Mouse (Mus musculus) hindbrain, embryonic 12.5 days (tissue): ENCODE data around the gene Fcgr1. TPM values are rescaled to one million over a fixed set of nuclear protein-coding genes. Genes with fewer than 3 reads are reported as not detected.
"Not testable (repeated sequence)": the region's sequence is repeated elsewhere in the genome, so short reads cannot be mapped to it uniquely, and the experiment has no call there.

ENCODE experiments used
- ATAC-seq: fragments of 200-750 bp; cut with Nextera tagmentation; 2 replicates; pipeline ENCODE4 v1.8.0; 2017; ENCODE audit warnings: moderate TSS enrichment; ENCODE audit not compliant: low FRiP score
- H3K27ac ChIP-seq: fragments of 300-500 bp; sonication (generic); 2 replicates; pipeline ENCODE4 v1.5.1; 2016; ENCODE audit warnings: mild to moderate bottlenecking
- H3K27me3 ChIP-seq: fragments of 300-500 bp; sonication (generic); 2 replicates; pipeline ENCODE4 v1.6.1; 2016; ENCODE audit warnings: mild to moderate bottlenecking
- H3K36me3 ChIP-seq: fragments of 300-500 bp; sonication (generic); 2 replicates; pipeline ENCODE4 v1.6.1; 2016; ENCODE audit warnings: mild to moderate bottlenecking
- H3K4me1 ChIP-seq: fragments of 300-500 bp; sonication (generic); 2 replicates; pipeline ENCODE4 v1.6.1; 2016
- H3K4me2 ChIP-seq: fragments of 300-500 bp; sonication (generic); replicated peaks from 2 replicates; pipeline ENCODE4 v1.6.1; 2016; ENCODE audit warnings: mild to moderate bottlenecking
- H3K4me3 ChIP-seq: fragments of 300-500 bp; sonication (generic); 2 replicates; pipeline ENCODE4 v1.5.1; 2016; ENCODE audit warnings: mild to moderate bottlenecking
- H3K9ac ChIP-seq: fragments of 300-500 bp; sonication (generic); 2 replicates; pipeline ENCODE4 v1.6.1; 2016; ENCODE audit warnings: mild to moderate bottlenecking, moderate library complexity
- H3K9me3 ChIP-seq: fragments of 300-500 bp; sonication (generic); replicated peaks from 2 replicates; pipeline ENCODE4 v1.6.1; 2016; ENCODE audit warnings: mild to moderate bottlenecking
- WGBS: fragments of 180-500 bp; shearing (Covaris S2); methylation state at CpG from one replicate; pipeline ENCODE4 v1.1.7; 2016; 5-methylcytosine and 5-hydroxymethylcytosine counted together
- polyA plus RNA-seq: library from polyadenylated mRNA; unstranded; fragments of >200 nt; fragmentation: Nextera tagmentation; extraction: Ambion mirVana; gene quantifications from 2 replicates; pipeline ENCODE4 v1.2.1, GENCODE M21; 2016

Gene Fcgr1
- polyA plus RNA-seq, 1 experiment from 2014 or later: 2.0 TPM

DNA sequence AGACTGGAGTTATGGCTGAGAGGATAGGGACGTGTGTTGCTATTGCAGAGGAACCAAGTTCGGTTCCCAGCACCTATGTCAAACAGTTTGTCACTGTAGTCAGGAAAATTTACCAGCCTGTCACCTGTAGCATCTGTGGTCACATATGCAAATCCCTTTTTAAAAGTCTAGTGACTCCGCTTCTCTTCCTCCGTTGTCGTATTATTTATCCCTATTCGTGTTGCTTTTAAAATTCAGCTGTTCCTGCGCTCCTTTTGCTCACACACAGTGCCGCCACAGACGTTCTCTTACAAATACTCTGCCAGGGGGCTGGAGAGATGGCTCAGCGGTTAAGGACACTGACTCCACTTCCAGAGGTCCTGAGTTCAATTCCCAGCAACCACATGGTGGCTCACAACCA is 28.8 kb upstream of the Fcgr1 start:
- Histone ChIP-seq H3K4me2 (no peak overlapping the region), H3K27me3 (peaks cover 50% of the 10 kb centered on the region), H3K27ac (no peak overlapping the region), H3K36me3 (no peaks in the 10 kb centered on the region), H3K4me1 (peaks cover 4% of the 10 kb centered on the region; the same call in 1 of the 2 replicates), H3K4me3 (no peak overlapping the region), H3K9me3 (no peaks in the 10 kb centered on the region), H3K9ac (no peak overlapping the region)
- 11% methylated on average over 10 of the region's 10 CpGs for WGBS
- no peak for ATAC-seq

DNA sequence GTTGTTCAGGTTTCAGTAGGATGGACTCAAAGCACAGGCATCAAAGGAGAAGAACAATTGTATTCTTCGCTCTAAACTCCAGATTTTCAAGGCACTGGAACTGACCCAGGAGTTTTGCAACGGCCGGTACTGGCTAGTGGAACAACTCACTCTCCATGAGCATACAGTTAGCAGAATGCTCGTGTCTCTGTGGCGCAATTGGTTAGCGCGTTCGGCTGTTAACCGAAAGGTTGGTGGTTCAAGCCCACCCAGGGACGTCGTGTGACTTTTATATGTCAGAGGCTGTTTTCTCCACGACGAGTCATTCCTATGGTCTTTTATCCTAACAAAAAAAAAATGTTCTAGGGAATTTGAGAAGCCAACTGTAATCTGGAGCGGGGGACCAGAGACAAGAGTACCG is 28.1 kb upstream of the Fcgr1 start:
- H3K4me1 ChIP-seq: no peaks in the 10 kb centered on the region
- no peaks in the 10 kb centered on the region for H3K9me3 ChIP-seq
- H3K9ac ChIP-seq: no peak overlapping the region
- no peaks in the 10 kb centered on the region for H3K36me3 ChIP-seq
- H3K4me2 ChIP-seq: no peak overlapping the region
- no peak for ATAC-seq
- H3K27me3 ChIP-seq: peaks cover 44% of the 10 kb centered on the region
- H3K4me3 ChIP-seq: no peak overlapping the region
- 19% methylated on average over 15 of the region's 15 CpGs for WGBS
- H3K27ac ChIP-seq: no peak overlapping the region

DNA sequence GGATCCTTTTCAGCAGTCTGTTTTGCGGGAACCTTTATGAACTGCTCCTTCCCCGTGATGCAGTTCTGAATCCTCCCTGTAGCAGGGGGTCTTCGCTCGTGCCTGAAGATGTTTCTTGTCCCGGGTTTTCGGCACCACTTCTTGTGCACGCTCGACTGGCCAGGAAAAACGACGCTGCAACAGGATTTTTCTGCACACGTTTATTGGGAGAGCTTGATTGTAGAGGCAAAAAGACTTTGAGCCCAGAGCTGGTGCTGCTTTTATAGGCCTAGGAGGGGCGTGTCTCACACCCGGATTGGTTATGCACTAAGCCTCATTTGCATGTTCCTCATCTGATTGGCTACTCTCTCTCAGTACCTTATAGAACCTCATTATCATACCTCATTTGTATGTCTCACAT is 26.2 kb upstream of the Fcgr1 start:
- peaks cover 27% of the 10 kb centered on the region for H3K27me3 ChIP-seq
- H3K4me2 ChIP-seq, H3K36me3 ChIP-seq, H3K9me3 ChIP-seq, H3K4me3 ChIP-seq, H3K27ac ChIP-seq, ATAC-seq, H3K9ac ChIP-seq, H3K4me1 ChIP-seq: not testable (repeated sequence)
- 91% methylated on average over 12 of the region's 13 CpGs for WGBS

DNA sequence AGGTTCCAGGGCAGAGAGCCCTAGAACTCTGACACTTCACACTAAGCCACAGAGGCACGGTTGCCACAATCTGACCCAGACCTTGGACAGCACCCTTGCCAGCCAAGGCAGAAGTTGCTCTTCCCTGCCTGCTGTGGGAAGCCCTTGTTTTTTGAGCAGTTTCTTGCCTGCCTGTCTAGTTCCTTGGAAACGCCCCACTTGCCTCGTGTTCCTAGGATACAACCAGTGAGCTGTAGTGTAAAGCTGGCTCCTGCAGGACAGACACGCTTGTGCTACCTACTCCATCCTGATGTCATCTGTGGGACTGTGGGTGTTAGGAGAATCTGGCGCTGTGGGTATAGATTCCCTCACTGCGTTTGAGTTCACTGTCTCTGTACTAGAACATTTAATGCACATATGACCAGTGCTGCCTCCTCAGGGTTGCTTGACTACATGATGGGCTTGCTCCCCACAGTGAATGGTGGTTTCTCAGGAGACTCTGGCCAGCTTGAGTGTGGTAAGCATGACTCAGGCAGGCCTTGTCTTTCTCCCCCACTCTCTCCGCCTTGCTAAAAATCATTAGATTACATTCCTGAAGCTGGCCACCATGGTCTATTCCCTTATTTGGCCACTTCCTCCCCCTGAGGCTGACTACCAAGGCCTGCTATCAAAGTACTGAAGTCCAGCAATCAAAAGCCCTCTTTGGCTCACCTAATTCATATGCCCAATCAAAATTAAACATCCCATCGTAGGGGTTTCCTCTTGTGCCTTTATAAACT is 18.8 kb upstream of the Fcgr1 start:
- H3K4me1 ChIP-seq: no peaks in the 10 kb centered on the region
- no peak overlapping the region for H3K4me2 ChIP-seq
- no peaks in the 10 kb centered on the region for H3K36me3 ChIP-seq
- WGBS: 64% methylated on average over 8 of the region's 8 CpGs
- no peak overlapping the region for H3K9ac ChIP-seq
- no peaks in the 10 kb centered on the region for H3K27me3 ChIP-seq
- H3K9me3 ChIP-seq: no peaks in the 10 kb centered on the region
- no peak overlapping the region for H3K27ac ChIP-seq
- H3K4me3 ChIP-seq: no peak overlapping the region
- no peak for ATAC-seq

DNA sequence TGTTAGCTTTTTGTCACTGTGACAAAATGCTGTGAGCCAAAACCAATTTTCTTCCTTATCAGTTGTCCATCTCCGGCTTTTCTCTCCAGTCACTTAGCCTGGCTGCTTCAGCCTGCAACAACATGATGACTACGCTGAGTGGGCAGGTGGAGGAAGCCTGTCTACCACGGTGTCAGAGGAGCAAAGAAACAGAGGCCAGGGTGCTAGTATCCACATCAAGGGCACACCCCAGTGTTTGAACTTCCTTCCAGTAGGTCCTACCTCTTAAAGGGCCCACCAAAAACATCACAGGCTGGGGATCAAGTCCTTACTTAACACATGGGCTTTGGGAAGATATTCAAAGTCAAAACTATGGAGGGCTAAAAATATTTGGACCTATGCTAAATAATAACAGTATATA is 15.7 kb upstream of the Fcgr1 start:
- no peak for ATAC-seq
- WGBS: 64% methylated on average over 3 of the region's 3 CpGs
- no peak overlapping the region for H3K27ac ChIP-seq

DNA sequence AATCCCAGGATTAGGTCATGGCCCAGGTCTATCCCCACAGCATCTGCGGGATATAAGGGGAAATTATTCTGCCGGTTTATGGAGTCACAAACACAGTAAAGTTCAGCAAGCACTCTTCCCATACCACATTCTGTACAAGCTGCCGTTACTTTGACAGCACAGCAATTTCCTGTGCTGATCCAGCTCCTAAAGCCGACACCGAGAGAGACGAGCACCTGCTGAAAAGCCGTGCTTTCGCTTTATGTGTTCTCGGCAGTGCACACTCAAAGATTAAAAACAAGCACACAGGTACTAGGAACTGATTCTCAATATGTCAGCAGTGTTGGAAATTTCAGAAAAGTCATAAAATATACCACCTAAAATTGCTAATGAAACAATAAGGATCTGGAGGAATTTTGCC is 12.7 kb upstream of the Fcgr1 start:
- H3K27ac ChIP-seq: no peak overlapping the region
- H3K9me3 ChIP-seq: no peaks in the 10 kb centered on the region
- no peaks in the 10 kb centered on the region for H3K4me1 ChIP-seq
- H3K4me2 ChIP-seq: no peak overlapping the region
- H3K9ac ChIP-seq: no peak overlapping the region
- no peak overlapping the region for H3K4me3 ChIP-seq
- no peak for ATAC-seq
- 76% methylated on average over 9 of the region's 9 CpGs for WGBS
- H3K36me3 ChIP-seq: no peaks in the 10 kb centered on the region
- H3K27me3 ChIP-seq: 0 out of 2 replicates have a peak, but pooled peaks cover 9% of the 10 kb centered on the region

More for the DNA sequence above, 15.7 kb upstream of the Fcgr1 start:
- Histone ChIP-seq H3K9ac (no peak overlapping the region), H3K4me1 (no peaks in the 10 kb centered on the region), H3K4me2 (no peak overlapping the region), H3K9me3 (no peaks in the 10 kb centered on the region), H3K36me3 (no peaks in the 10 kb centered on the region), H3K27me3 (0 out of 2 replicates have a peak, but pooled peaks cover 9% of the 10 kb centered on the region), H3K4me3 (no peak overlapping the region)

DNA sequence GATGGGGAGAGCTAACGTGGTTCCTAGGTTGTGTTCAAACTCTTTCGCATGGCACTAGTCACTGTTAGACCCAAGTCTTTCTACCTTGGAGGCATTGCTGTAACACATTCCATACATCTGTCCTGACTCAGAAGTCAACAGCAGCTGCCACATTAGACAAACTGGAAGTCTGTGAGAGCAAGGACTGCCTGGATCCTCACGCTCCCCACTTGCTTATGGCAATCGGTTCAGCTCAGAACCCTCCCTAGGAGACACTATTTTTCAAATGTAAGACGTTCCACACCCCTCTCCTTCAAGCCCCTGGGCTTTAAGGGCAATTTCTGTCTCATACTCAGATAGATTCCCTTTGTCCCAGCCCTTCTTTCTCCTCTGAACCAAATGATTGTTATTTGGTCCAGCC is 8.3 kb upstream of the Fcgr1 start:
- H3K4me2 ChIP-seq: no peak overlapping the region
- H3K27ac ChIP-seq: no peak overlapping the region
- no peaks in the 10 kb centered on the region for H3K9me3 ChIP-seq
- WGBS: 80% methylated on average over 5 of the region's 5 CpGs
- H3K4me1 ChIP-seq: no peaks in the 10 kb centered on the region
- no peak overlapping the region for H3K9ac ChIP-seq
- no peaks in the 10 kb centered on the region for H3K36me3 ChIP-seq
- H3K27me3 ChIP-seq: 0 out of 2 replicates have a peak, but pooled peaks cover 9% of the 10 kb centered on the region
- no peak for ATAC-seq
- no peak overlapping the region for H3K4me3 ChIP-seq

DNA sequence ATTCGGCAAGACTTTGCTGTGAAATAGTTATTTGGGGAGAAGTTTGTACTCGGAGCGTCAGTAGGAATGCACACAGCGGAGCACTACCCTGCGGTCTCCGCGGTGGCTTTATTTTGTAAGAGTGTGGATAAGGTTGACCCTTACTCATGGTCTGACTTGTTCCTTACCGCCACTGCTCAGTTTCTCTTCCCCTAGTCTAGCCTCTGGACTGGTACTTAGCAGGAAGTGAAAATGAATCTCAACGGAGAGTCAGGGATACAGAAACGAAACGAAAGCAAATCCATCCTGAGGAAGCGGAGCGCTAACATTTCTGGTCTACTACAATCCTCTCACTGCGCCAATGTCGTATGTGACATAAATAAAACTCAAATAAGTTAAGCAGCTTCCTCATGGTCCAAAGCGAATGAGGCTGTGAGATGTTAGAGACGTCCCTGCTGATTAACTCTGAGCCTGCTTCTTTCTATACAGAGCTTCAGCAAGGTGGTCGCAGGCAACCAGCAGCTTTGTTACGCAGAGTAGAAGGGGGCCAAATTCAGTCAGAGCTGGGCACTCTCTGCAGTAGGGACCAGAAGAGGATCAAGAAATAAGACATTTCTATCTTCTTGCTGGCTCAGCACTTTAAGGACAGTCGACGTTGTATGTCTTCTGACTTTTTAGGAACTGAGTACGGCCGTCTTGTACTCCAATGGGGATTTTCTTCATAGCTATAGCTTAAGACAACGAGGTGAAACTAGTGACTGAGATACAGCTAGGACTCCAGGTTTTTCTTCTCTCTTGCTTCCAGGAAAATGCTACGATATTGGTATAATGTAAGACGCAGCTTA is 7.1 kb upstream of the Fcgr1 start:
- H3K4me3 ChIP-seq: no peak overlapping the region
- H3K27ac ChIP-seq: no peak overlapping the region
- 75% methylated on average over 26 of the region's 26 CpGs for WGBS
- H3K27me3 ChIP-seq: 0 out of 2 replicates have a peak, but pooled peaks cover 9% of the 10 kb centered on the region
- no peak overlapping the region for H3K9ac ChIP-seq
- H3K36me3 ChIP-seq: no peaks in the 10 kb centered on the region
- no peak overlapping the region for H3K4me2 ChIP-seq
- no peak for ATAC-seq
- no peaks in the 10 kb centered on the region for H3K4me1 ChIP-seq
- H3K9me3 ChIP-seq: no peaks in the 10 kb centered on the region

DNA sequence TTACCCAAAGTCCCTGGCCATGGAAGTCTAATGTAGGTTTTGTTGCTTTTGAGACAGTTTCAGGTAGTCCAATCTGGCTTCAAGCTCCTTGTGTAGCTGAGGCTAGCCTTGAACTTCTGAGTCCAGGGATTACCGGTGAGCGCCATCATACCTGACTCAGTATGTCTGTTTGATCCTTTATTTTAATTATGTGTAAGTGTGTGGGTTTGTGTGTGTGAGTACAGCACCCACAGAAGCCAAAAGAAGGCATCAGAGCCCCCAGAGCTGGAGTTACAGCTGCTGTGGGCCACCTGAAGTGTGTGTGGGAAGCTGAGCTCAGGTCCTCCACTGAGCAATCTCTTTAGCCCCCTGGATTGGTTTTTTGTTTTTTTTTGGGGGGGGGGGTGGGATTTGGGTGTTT is 5.8 kb upstream of the Fcgr1 start:
- 97% methylated on average over 2 of the region's 2 CpGs for WGBS
- no peak overlapping the region for H3K27ac ChIP-seq
- ATAC-seq: no peak

DNA sequence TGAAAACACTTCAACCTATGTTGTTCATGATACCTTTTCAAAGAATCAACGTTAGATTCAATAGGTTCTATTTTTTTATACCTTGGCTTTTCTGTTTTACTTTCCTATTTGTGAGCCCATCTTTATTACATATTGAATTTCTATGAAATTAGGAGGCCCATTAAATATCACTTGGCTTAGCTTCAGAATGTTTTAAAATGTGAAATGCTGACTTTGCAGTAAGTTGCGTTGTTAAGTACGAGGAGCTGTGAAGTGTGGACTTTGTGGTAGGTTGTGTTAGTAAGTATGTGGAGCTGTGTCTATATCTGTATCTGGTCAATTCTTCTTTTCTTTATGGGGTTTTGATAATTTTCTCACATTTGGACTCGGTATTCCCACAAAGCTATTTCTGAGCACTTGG is 4.6 kb upstream of the Fcgr1 start:
- Histone ChIP-seq H3K4me2 (no peak overlapping the region), H3K4me1 (no peaks in the 10 kb centered on the region), H3K9me3 (no peaks in the 10 kb centered on the region), H3K4me3 (no peak overlapping the region), H3K36me3 (no peaks in the 10 kb centered on the region), H3K27me3 (no peaks in the 10 kb centered on the region), H3K9ac (no peak overlapping the region), H3K27ac (no peak overlapping the region)
- 86% methylated on average over 4 of the region's 4 CpGs for WGBS
- no peak for ATAC-seq

More for the DNA sequence above, 5.8 kb upstream of the Fcgr1 start:
- Histone ChIP-seq H3K36me3 (no peaks in the 10 kb centered on the region), H3K9me3 (no peaks in the 10 kb centered on the region), H3K4me2 (no peak overlapping the region), H3K27me3 (0 out of 2 replicates have a peak, but pooled peaks cover 1% of the 10 kb centered on the region), H3K9ac (no peak overlapping the region), H3K4me3 (no peak overlapping the region), H3K4me1 (no peaks in the 10 kb centered on the region)

DNA sequence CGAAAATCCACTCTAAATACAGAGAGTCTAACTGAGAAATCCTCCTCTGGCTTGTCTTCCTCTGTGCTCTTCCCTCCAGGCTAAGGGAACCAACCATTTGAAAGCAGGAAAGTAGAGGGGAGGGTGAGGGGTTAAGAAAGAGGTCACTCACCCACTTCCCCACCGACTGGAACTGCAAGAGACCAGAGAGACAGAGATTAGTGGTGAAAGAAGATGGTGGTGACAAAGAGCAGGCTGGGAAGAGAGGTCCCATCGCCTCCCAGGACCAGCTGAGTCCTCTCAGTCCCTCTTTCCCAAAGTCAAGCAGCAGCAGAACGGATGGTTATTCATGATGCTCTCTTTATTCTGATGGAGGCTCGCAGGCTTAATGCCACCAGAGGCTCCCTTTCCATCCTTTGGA is 401 bp downstream of the Fcgr1 start:
- 52% methylated on average over 5 of the region's 5 CpGs for WGBS
- Histone ChIP-seq H3K27me3 (peaks cover 3% of the 10 kb centered on the region; the same call in 1 of the 2 replicates), H3K4me2 (no peak overlapping the region), H3K9me3 (no peaks in the 10 kb centered on the region), H3K9ac (no peak overlapping the region), H3K4me3 (no peak overlapping the region), H3K4me1 (no peaks in the 10 kb centered on the region), H3K27ac (no peak overlapping the region), H3K36me3 (no peaks in the 10 kb centered on the region)
- no peak for ATAC-seq

DNA sequence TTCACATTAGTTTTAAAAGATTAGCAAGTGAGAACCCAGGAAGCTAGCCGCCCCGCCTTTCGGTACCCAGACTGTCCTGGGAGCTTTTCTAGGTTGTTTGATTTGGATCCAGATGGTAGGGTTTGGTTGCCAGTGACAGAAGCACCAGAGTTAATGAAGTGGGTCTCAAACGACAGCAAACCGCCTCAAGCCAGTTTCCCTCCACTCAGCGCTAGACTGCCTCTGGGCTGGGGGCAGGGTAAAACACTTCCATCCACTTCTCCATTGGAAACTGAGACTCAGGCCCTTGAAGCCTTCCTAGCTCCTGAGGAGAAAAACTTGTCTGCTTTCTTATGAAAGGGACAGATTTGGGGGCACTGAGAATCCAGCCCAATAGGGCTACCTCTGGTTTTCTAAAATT is 1.1 kb downstream of the Fcgr1 start:
- Histone ChIP-seq H3K4me3 (no peak overlapping the region), H3K4me2 (no peak overlapping the region), H3K4me1 (no peaks in the 10 kb centered on the region), H3K9ac (no peak overlapping the region), H3K9me3 (no peaks in the 10 kb centered on the region), H3K27ac (no peak overlapping the region), H3K36me3 (no peaks in the 10 kb centered on the region), H3K27me3 (peaks cover 3% of the 10 kb centered on the region; the same call in 1 of the 2 replicates)
- ATAC-seq: no peak
- WGBS: 63% methylated on average over 6 of the region's 6 CpGs
